Mouse (Mus musculus) embryonic facial prominence, embryonic 14.5 days (tissue): ENCODE results near the gene Cdrt4. TPM values are rescaled to one million over a fixed set of nuclear protein-coding genes. Genes with fewer than 3 reads are reported as not detected.

ENCODE experiments used
- ATAC-seq: fragments of 200-750 bp; cut with Nextera tagmentation; 2 replicates; pipeline ENCODE4 v1.8.0; 2017; ENCODE audit warnings: low read depth, moderate number of reproducible peaks, moderate TSS enrichment
- DNase-seq: peaks from one replicate; pipeline ENCODE4 v3.0.0-alpha.2; 2015; ENCODE audit warnings: low spot score
- H3K27ac ChIP-seq: fragments of 300-500 bp; sonication (generic); replicated peaks from 2 replicates; pipeline ENCODE4 v1.5.1; 2014; ENCODE audit warnings: low read depth, mild to moderate bottlenecking, low read length, moderate library complexity
- H3K27me3 ChIP-seq: fragments of 300-500 bp; sonication (generic); replicated peaks from 2 replicates; pipeline ENCODE4 v1.6.1; 2014; ENCODE audit warnings: low read length; ENCODE audit not compliant: control insufficient read depth, insufficient read depth
- H3K36me3 ChIP-seq: fragments of 300-500 bp; sonication (generic); 2 replicates; pipeline ENCODE4 v1.6.1; 2014; ENCODE audit warnings: low read length, mixed read lengths; ENCODE audit not compliant: control insufficient read depth, insufficient read depth
- H3K4me1 ChIP-seq: fragments of 300-500 bp; sonication (generic); 2 replicates; pipeline ENCODE4 v1.6.1; 2014; ENCODE audit warnings: antibody characterized with exemption, low read length; ENCODE audit not compliant: control insufficient read depth, insufficient read depth
- H3K4me2 ChIP-seq: fragments of 300-500 bp; sonication (generic); 2 replicates; pipeline ENCODE4 v1.6.1; 2014; ENCODE audit warnings: low read depth, mild to moderate bottlenecking, low read length, moderate library complexity, mixed read lengths
- H3K4me3 ChIP-seq: fragments of 300-500 bp; sonication (generic); 2 replicates; pipeline ENCODE4 v1.5.1; 2014; ENCODE audit warnings: low read depth, mild to moderate bottlenecking, low read length
- H3K9ac ChIP-seq: fragments of 300-500 bp; sonication (generic); 2 replicates; pipeline ENCODE4 v1.6.1; 2014; ENCODE audit warnings: low read depth, mild to moderate bottlenecking, low read length, moderate library complexity, mixed read lengths
- H3K9me3 ChIP-seq: fragments of 300-500 bp; sonication (generic); 2 replicates; pipeline ENCODE4 v1.6.1; 2016; ENCODE audit warnings: low read length; ENCODE audit not compliant: control insufficient read depth
- WGBS: fragments of 180-500 bp; shearing (Covaris S2); extraction: QIAGEN DNeasy Blood & Tissue Kit; methylation state at CpG from one replicate; pipeline ENCODE4 v1.1.7; 2014; 5-methylcytosine and 5-hydroxymethylcytosine counted together
- polyA plus RNA-seq: library from polyadenylated mRNA; unstranded; fragments of >200 nt; fragmentation: Nextera tagmentation; extraction: Ambion mirVana; gene quantifications from 2 replicates; pipeline ENCODE4 v1.2.1, GENCODE M21; 2014

Cdrt4 gene
- polyA plus RNA-seq, 1 experiment from 2014 or later, result 0.58 TPM

- Histone ChIP-seq H3K9me3 (no peaks in the 10 kb centered on the region), H3K4me2 (no peak overlapping the region), H3K27me3 (no peaks in the 10 kb centered on the region), H3K4me1 (no peaks in the 10 kb centered on the region), H3K9ac (no peak overlapping the region), H3K4me3 (no peak overlapping the region), H3K36me3 (no peaks in the 10 kb centered on the region), H3K27ac (no peak overlapping the region)
- ATAC-seq (no peak), DNase-seq (no peak)
- WGBS, result 90% methylated on average over 9 of the region's 9 CpGs
Measured at GRCm38 (mm10) chr11:62933099-62933498, 17.9 kb upstream of the Cdrt4 start.

DNA sequence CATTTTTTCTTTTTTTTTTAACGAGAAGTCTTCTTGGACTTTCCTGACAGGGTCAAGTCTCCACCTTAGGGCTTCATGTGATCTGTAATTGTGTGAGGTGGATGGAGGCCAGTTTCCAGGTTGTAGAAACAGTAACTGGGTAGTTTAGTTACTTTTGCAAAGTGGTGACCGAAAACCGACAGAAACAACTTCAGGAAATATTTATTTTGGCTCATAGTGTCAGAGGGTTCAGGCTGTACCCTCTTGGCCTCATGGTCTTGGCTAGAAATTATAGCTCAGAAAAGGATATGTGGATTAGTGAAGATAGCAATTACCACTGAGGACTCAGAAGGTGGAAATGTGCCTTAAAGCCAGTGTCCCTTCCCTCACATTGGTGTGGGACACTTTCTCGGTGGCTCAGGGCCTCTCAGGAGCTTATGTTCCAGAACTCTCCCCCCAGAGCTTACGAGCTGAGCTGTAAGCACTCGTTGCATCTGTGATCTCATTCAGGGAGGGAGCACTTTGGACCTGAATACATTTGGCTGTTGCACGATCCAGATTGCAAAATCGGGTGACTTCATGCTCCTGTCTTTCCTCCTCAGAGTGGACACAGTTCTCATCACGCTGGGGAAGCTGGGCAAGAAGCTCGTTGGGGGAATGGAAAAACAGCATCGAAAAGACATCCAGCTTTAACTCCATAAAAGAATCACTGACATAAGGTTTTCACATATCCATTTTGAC lies 16.0 kb upstream of the Cdrt4 start:
- H3K27ac ChIP-seq, result no peak overlapping the region
- H3K4me1 ChIP-seq, result no peaks in the 10 kb centered on the region
- no peaks in the 10 kb centered on the region for H3K9me3 ChIP-seq
- no peak overlapping the region for H3K4me2 ChIP-seq
- H3K9ac ChIP-seq, result no peak overlapping the region
- H3K36me3 ChIP-seq, result no peaks in the 10 kb centered on the region
- no peak overlapping the region for H3K4me3 ChIP-seq
- DNase-seq (no peak), ATAC-seq (no peak)
- 79% methylated on average over 11 of the region's 11 CpGs for WGBS
- no peaks in the 10 kb centered on the region for H3K27me3 ChIP-seq

GRCm38 (mm10) chr11:62937986-62938385 lies 13.0 kb upstream of the Cdrt4 start:
- ATAC-seq (no peak), DNase-seq (no peak)
- H3K36me3 ChIP-seq, result no peaks in the 10 kb centered on the region
- H3K9me3 ChIP-seq, result no peaks in the 10 kb centered on the region
- H3K27ac ChIP-seq, result no peak overlapping the region
- H3K4me2 ChIP-seq, result no peak overlapping the region
- H3K4me3 ChIP-seq, result no peak overlapping the region
- no peak overlapping the region for H3K9ac ChIP-seq
- H3K27me3 ChIP-seq, result no peaks in the 10 kb centered on the region
- 75% methylated on average over 6 of the region's 6 CpGs for WGBS
- H3K4me1 ChIP-seq, result no peaks in the 10 kb centered on the region

DNA sequence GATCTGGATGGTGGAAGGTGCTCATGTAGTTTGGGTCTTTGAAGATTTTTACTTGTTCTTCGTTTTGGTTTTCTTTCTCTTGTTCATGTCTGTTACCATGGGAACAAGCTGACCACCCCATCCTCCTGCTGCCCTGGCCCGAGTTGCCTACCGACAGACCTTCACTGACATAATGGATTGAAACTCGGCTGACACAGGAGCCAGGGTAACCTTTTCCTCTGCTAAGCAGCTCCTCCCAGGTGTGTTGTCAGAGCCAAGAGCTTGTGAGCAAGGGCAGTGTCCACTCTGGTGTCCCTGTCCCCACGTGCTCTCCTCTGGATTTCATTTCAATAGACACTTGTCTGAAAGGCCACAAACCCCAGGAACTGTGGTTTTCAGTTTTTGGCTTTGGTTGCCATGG lies 12.1 kb upstream of the Cdrt4 start:
- H3K9me3 ChIP-seq, result no peaks in the 10 kb centered on the region
- no peaks in the 10 kb centered on the region for H3K36me3 ChIP-seq
- ATAC-seq (no peak), DNase-seq (no peak)
- H3K4me1 ChIP-seq, result no peaks in the 10 kb centered on the region
- no peak overlapping the region for H3K27ac ChIP-seq
- WGBS, result 72% methylated on average over 5 of the region's 5 CpGs
- no peak overlapping the region for H3K4me2 ChIP-seq
- no peak overlapping the region for H3K4me3 ChIP-seq
- H3K27me3 ChIP-seq, result no peaks in the 10 kb centered on the region
- no peak overlapping the region for H3K9ac ChIP-seq

DNA sequence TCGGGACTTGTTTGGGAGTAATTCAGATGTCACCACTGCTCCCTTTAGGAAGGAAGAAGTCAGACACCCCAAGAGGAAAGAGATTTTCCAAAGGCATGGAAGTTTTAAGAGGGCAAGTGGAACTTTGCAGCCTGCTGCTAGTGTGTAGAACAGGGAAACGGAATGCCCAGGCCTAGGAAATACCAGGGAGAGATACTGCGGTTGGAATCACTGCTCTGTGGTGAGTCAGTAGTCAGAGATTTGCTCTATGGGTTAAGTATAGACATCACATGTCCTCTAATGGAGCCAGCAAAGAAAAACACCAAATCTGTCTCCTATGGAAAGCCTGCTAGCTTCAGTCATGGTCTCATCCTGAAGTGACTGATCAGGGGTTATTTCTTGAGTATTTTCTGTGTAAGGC lies 10.8 kb upstream of the Cdrt4 start:
- Histone ChIP-seq H3K27ac (no peak overlapping the region), H3K4me2 (no peak overlapping the region), H3K4me3 (no peak overlapping the region), H3K4me1 (no peaks in the 10 kb centered on the region), H3K27me3 (no peaks in the 10 kb centered on the region), H3K9ac (no peak overlapping the region), H3K36me3 (no peaks in the 10 kb centered on the region), H3K9me3 (no peaks in the 10 kb centered on the region)
- WGBS, result 80% methylated on average over 3 of the region's 3 CpGs
- ATAC-seq (no peak), DNase-seq (no peak)

- Histone ChIP-seq H3K36me3 (no peaks in the 10 kb centered on the region), H3K4me3 (no peak overlapping the region), H3K27me3 (no peaks in the 10 kb centered on the region), H3K4me1 (no peaks in the 10 kb centered on the region), H3K4me2 (no peak overlapping the region), H3K27ac (no peak overlapping the region), H3K9me3 (no peaks in the 10 kb centered on the region), H3K9ac (no peak overlapping the region)
- no peak for DNase-seq
- no peak for ATAC-seq
- 61% methylated on average over 6 of the region's 6 CpGs for WGBS
Measured at GRCm38 (mm10) chr11:62943538-62943937, 7.5 kb upstream of the Cdrt4 start.

GRCm38 (mm10) chr11:62945514-62945913 lies 5.5 kb upstream of the Cdrt4 start:
- Histone ChIP-seq H3K9ac (no peak overlapping the region), H3K36me3 (no peaks in the 10 kb centered on the region), H3K9me3 (no peaks in the 10 kb centered on the region), H3K27ac (no peak overlapping the region), H3K4me1 (no peaks in the 10 kb centered on the region), H3K4me3 (no peak overlapping the region), H3K4me2 (no peak overlapping the region), H3K27me3 (no peaks in the 10 kb centered on the region)
- ATAC-seq (no peak), DNase-seq (no peak)
- WGBS, result 55% methylated on average over 4 of the region's 4 CpGs

GRCm38 (mm10) chr11:62949548-62949947 lies 1.4 kb upstream of the Cdrt4 start:
- ATAC-seq, result no peak

GRCm38 (mm10) chr11:62954766-62955165 lies 3.8 kb downstream of the Cdrt4 start:
- Histone ChIP-seq H3K4me2 (no peak overlapping the region), H3K36me3 (no peaks in the 10 kb centered on the region), H3K4me3 (no peak overlapping the region), H3K27me3 (no peaks in the 10 kb centered on the region), H3K9ac (no peak overlapping the region), H3K9me3 (peaks cover 10% of the 10 kb centered on the region; the same call in 1 of the 2 replicates), H3K4me1 (no peaks in the 10 kb centered on the region), H3K27ac (no peak overlapping the region)
- WGBS, result 70% methylated on average over 2 of the region's 3 CpGs
- DNase-seq (no peak), ATAC-seq (no peak)

More at GRCm38 (mm10) chr11:62949548-62949947, 1.4 kb upstream of the Cdrt4 start:
- no peak overlapping the region for H3K4me3 ChIP-seq
- no peak overlapping the region for H3K4me2 ChIP-seq
- no peaks in the 10 kb centered on the region for H3K9me3 ChIP-seq
- no peak for DNase-seq
- H3K27me3 ChIP-seq, result no peaks in the 10 kb centered on the region
- no peak overlapping the region for H3K9ac ChIP-seq
- no peak overlapping the region for H3K27ac ChIP-seq
- WGBS, result 74% methylated on average over 1 of the region's 1 CpGs
- H3K36me3 ChIP-seq, result no peaks in the 10 kb centered on the region
- no peaks in the 10 kb centered on the region for H3K4me1 ChIP-seq
